Mouse (Mus musculus): ENCODE measurements around the gene Dbf4.

DNA sequence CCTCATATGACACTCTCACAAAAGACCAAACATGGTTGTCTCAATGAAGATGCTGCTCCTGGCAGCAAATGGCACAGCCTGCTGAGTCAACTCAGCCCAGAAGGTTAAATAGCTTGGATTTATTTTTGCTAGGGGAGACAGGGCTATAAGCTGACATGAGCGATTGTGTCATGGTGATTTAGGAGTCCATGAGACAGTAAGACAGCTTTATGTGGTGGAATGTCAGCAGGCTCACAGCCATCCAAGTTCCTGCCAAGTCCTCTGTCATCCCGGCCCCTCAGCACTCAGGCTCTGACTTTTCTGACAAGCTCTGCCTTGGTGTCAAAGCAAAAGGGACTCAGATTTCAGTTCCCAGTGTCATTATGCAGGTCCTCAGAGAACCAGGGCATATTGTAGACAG, 66.2 kb downstream of the Dbf4 start:
- TF ChIP-seq POLR2A (IDR thresholded peaks at IDR 0.05; ENCODE audit: borderline replicate concordance, control insufficient read depth, low read depth, low read length): no peak
- TF ChIP-seq CTCF (IDR thresholded peaks at IDR 0.05; ENCODE audit: control insufficient read depth, insufficient read depth, low read length): no peak
